Mouse (Mus musculus) cerebral cortex, adult 2 months (tissue): ENCODE measurements around the gene Creb3.

Source experiments
- WGBS: fragments of 180-500 bp; shearing (Covaris S2); methylation state at CpG from one replicate; pipeline ENCODE4 v1.1.7; 2018; 5-methylcytosine and 5-hydroxymethylcytosine counted together

Creb3 gene

GRCm38 (mm10) chr4:43561997-43562768 is at the start of gene Creb3, which contains the start of gene Tln1:
Gene Creb3 (plus strand): TSS chr4:43562332.
Gene Tln1 (minus strand): TSS chr4:43562691.
- under 1% methylated on average over 62 of the region's 62 CpGs for WGBS

- WGBS = 82% methylated on average over 7 of the region's 7 CpGs
Observed at GRCm38 (mm10) chr4:43512653-43513052, 49.5 kb upstream of the Creb3 start.

DNA sequence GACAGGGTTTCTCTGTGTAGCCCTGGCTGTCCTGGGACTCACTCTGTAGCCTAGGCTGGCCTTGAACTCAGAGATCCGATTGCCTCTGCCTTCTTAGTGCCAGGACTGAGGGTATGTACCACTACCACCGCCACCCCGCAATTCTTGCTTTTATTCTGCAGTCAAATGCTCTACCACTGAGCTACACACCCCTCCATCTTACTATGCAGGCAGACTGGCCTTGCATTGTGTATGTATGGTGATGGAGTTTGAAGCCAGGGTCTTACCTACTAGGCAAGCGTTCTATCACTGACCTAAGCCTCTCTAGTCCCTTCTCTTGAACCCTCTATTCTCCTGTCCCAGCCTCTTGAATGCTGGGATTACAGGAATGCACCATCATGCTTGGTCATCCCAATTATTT is 48.8 kb upstream of the Creb3 start:
- WGBS = 95% methylated on average over 4 of the region's 4 CpGs

GRCm38 (mm10) chr4:43513791-43514190 is 48.3 kb upstream of the Creb3 start:
- WGBS = 90% methylated on average over 4 of the region's 4 CpGs

GRCm38 (mm10) chr4:43515764-43516708 is 46.1 kb upstream of the Creb3 start:
- 77% methylated on average over 11 of the region's 11 CpGs for WGBS

GRCm38 (mm10) chr4:43519551-43519950 is 42.6 kb upstream of the Creb3 start:
- 24% methylated on average over 10 of the region's 10 CpGs for WGBS

DNA sequence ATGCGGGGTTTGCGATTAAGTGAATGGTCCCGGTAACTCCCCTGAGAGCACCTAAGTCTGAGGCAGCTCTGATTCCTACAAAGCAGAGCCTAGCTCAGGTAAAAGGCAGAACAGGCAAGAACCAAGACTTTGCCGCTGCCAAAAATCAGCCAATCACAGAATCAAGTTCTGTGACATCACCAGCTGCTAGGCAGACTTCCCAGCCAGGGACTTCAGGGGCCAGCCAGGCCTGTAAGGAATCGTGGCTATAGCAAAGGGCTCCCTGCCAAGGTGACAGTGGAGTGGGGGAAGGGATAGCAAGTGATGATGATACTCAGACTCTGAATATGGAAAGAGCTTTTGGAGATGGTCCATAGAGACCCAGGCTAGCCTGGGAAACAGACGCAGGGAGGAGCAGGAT is 42.2 kb upstream of the Creb3 start:
- WGBS = 21% methylated on average over 6 of the region's 6 CpGs

GRCm38 (mm10) chr4:43527880-43528279 is 34.3 kb upstream of the Creb3 start:
- WGBS = 75% methylated on average over 5 of the region's 5 CpGs

GRCm38 (mm10) chr4:43528487-43528886 is 33.6 kb upstream of the Creb3 start:
- 84% methylated on average over 9 of the region's 9 CpGs for WGBS

GRCm38 (mm10) chr4:43530081-43530501 is 32.0 kb upstream of the Creb3 start:
- 41% methylated on average over 8 of the region's 8 CpGs for WGBS

GRCm38 (mm10) chr4:43530581-43530980 is 31.6 kb upstream of the Creb3 start:
- WGBS = 20% methylated on average over 7 of the region's 7 CpGs

DNA sequence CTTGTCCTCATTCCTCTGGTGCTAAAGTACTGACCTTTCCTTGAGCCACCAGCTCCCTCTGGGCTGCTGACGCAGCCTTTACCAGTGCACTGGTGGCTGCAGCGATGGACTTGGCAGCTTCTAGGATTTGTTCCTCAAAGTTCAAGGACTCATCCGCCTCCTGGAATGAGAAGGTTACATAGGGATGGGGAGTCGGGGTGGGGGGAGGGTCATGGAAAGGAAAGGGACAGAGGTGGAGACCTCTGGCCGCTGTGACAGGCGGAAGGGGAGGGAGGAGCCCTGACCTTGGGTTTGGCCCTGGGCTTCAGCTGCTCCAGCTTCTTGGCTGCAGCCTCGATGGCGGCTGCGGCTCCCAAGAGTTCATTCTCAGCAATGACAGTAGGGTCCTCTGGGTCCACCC is 28.9 kb upstream of the Creb3 start:
- whole genome bisulfite sequencing = 85% methylated on average over 9 of the region's 9 CpGs

DNA sequence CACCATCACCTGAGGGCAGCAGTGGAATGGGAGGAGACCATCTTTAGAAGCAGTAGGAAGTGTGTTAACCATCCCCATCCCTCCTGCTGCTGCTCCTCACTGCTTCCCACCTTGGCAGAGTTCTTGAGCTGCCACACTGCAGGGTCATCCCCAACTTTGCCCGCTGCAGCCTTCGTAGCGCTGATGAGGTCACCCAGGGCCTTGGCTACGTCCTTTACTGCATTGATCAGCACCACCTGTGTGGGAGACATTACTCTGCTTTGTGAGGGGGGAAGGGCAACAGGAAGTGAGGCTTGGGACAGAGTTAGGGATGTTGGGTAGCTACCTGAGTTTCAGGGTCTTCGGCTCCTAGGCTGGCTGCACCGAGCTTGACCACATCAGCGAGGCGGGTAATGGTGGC is 26.5 kb upstream of the Creb3 start:
- 91% methylated on average over 8 of the region's 8 CpGs for WGBS

DNA sequence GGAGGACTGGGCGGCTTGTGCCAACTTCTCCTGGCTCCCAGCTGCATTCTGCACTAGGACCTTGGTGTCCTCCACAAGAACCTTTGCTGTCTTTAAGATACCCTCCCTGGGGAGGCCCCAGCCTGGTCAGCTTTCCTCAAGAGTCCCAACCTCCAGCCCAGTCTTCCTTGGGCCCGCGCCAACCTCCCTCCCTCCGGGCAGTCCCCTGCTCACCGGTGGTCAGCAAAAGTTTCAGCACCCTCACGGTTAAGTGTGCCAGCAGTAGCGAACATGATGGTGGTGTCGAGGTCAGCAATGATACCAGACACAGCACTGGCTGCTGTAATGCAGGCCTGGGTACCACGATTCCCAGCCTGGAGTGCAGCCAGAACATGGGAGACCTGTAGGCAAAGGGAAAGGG is 26.1 kb upstream of the Creb3 start:
- WGBS = 89% methylated on average over 9 of the region's 9 CpGs

- WGBS = 84% methylated on average over 3 of the region's 3 CpGs
Observed at GRCm38 (mm10) chr4:43542044-43542443, 20.1 kb upstream of the Creb3 start.

- WGBS = 81% methylated on average over 12 of the region's 12 CpGs
Observed at GRCm38 (mm10) chr4:43546375-43547047, 15.6 kb upstream of the Creb3 start.

GRCm38 (mm10) chr4:43547160-43547559 is 15.0 kb upstream of the Creb3 start:
- 90% methylated on average over 8 of the region's 8 CpGs for WGBS

DNA sequence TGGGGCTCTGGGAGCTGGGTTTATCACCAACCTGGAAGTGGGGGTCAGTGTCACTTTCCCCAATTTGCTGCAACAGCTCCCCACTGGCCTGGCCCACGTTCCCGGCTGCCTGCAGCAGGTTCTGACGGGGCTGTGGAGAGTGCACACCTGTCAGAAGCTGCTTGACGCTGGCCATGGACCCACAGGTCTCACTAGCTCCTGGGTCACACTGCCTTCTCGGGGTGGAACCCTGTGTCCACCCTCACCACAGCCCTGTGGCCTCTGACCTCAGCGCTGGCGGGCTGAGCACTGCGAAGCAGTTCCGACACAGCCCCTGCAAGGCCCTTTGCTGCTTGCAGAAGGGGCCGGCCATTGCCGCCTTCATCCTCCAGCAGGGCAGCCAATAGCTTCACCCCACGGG is 13.1 kb upstream of the Creb3 start:
- 93% methylated on average over 12 of the region's 12 CpGs for WGBS

DNA sequence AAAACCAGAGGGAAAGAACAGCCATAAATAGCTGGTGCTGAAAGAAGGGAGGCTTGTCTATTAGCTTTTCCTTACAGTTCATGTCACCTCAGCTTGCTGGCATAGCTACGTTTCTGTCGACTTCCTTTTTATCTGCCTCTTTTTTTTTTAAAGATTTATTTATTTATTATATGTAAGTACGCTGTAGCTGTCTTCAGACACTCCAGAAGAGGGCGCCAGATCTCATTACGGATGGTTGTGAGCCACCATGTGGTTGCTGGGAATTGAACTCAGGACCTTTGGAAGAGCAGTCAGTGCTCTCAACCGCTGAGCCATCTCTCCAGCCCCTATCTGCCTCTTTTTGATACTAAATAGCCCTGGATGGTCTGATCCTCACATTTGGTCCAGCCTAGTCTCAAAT is 10.3 kb upstream of the Creb3 start:
- WGBS = 79% methylated on average over 6 of the region's 6 CpGs

DNA sequence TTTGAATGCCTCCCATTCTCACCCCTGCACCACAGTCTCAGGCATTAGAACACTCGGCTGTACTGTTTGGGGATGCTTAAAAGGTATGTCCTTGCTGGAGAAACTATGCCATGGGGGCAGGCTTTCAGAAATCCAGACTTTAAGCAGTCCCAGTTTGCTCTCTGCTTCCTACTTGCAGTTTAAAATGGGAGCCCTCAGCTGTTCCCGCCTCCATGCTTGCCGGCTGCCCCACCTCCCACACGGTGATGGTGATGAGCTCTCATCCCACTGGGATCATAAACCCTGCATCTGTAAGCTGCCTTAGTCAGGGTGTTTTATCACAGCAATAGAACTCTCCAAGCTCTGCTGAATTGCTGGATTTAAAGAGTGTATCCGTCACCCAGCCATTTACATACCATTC is 9.7 kb upstream of the Creb3 start:
- WGBS = 60% methylated on average over 5 of the region's 5 CpGs

DNA sequence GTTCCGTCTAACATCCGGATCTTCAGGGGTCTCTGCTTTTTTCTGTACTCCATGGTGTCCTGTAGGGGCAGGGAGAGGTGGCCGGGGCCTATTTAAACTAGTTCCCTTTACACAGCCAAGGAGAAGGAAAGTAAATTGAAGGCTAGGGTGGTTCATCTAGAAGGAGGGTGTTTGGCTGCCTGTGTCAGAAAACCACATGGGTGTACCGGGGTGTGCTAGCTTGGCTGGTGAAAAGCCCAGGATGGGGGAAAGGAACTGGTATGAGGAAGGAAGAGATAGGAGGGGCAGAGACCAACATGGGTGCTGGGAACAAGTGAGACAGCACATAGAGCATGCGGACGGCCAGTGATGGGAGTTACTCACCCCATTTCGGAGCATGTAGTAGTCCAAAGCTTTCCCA is 6.2 kb upstream of the Creb3 start:
- WGBS = 91% methylated on average over 7 of the region's 7 CpGs

GRCm38 (mm10) chr4:43558028-43558630 is 4.0 kb upstream of the Creb3 start:
- 62% methylated on average over 5 of the region's 5 CpGs for WGBS
